Mouse (Mus musculus): ENCODE results near the gene Arhgef10l.

DNA sequence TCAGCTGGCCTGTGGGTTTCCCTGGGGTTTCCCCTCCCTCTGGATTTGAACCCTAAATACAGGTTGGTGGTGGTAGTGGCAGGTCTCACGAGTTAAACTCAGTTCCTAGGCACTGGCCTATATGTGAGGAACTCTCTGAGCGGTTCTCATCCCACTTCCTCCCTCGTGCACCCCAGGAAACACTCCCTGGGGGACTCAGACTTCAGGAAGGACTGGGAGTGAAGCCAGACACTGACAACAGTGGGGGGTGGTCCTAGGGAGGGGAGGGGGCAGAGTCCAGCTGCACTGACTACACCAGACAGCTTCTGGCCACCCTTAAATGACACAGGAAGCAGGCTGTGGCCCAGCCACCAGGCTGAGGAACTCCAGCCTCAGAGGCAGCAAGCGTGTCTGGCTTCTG, 43.0 kb downstream of the Arhgef10l start:
- TF ChIP-seq CTCF (IDR thresholded peaks at IDR 0.05; ENCODE audit: low read depth): no peak
- no peak for TF ChIP-seq EP300 (IDR thresholded peaks at IDR 0.05; ENCODE audit: low read depth)

Measured in liver, embryonic 14.5 days (tissue).